In genomic region chr17:27422726-27423381, GRCm38 (mm10) we compare ENCODE assay signal across 7 mouse cellular contexts.
DNase-seq lines count a peak whose midpoint lies in the region; ATAC-seq lines count a peak whose summit lies in the region.

No protein-coding gene starts in this region.

- peaks cover 32% of the 10 kb centered on the region; the same call in 1 of the 2 replicates for H3K27me3 ChIP-seq in heart, embryonic 10.5 days (ENCODE audit: insufficient read depth, poor library complexity, severe bottlenecking)
- H3K27me3 ChIP-seq in midbrain, embryonic 13.5 days, result no peaks in the 10 kb centered on the region
- H3K27me3 ChIP-seq in liver, embryonic 12.5 days (replicated peaks), result 0 out of 2 replicates have a peak, but pooled peaks cover 8% of the 10 kb centered on the region

- 48% methylated on average over 10 of the region's 10 CpGs for WGBS in heart, embryonic 10.5 days
- 19% methylated on average over 10 of the region's 10 CpGs for WGBS in midbrain, embryonic 13.5 days
- 46% methylated on average over 10 of the region's 10 CpGs for WGBS in liver, embryonic 12.5 days (ENCODE audit: insufficient replicate concordance)

- no peaks in the 10 kb centered on the region for H3K36me3 ChIP-seq in heart, embryonic 10.5 days
- 0 out of 2 replicates have a peak, but pooled peaks cover under 1% of the 10 kb centered on the region for H3K36me3 ChIP-seq in midbrain, embryonic 13.5 days
- no peaks in the 10 kb centered on the region for H3K36me3 ChIP-seq in liver, embryonic 12.5 days

- ATAC-seq in midbrain, embryonic 13.5 days, result peak; percentile 80
- ATAC-seq in erythroid progenitor cell, adult 5-6 weeks (replicated peaks; ENCODE audit: low FRiP score, poor library complexity, severe bottlenecking), result no peak
- no peak for ATAC-seq in liver, embryonic 12.5 days

- H3K4me3 ChIP-seq in heart, embryonic 10.5 days, result no peak overlapping the region
- H3K4me3 ChIP-seq in midbrain, embryonic 13.5 days (replicated peaks), result no peak overlapping the region
- H3K4me3 ChIP-seq in liver, embryonic 12.5 days, result no peak overlapping the region

- H3K9me3 ChIP-seq in heart, embryonic 10.5 days, result peaks cover 2% of the 10 kb centered on the region; the same call in 1 of the 2 replicates
- H3K9me3 ChIP-seq in midbrain, embryonic 13.5 days, result no peaks in the 10 kb centered on the region
- H3K9me3 ChIP-seq in liver, embryonic 12.5 days (replicated peaks), result no peaks in the 10 kb centered on the region

- peak overlapping the region; percentile 52 for H3K27ac ChIP-seq in heart, embryonic 10.5 days
- peak overlapping the region; percentile 84 for H3K27ac ChIP-seq in midbrain, embryonic 13.5 days
- H3K27ac ChIP-seq in liver, embryonic 12.5 days, result no peak overlapping the region

- 0 out of 2 replicates have a peak overlapping the region, but pooled peaks have one; percentile 28 for H3K9ac ChIP-seq in midbrain, embryonic 13.5 days (replicated peaks)
- no peak overlapping the region for H3K9ac ChIP-seq in liver, embryonic 12.5 days

- H3K4me2 ChIP-seq in midbrain, embryonic 13.5 days (replicated peaks), result no peak overlapping the region
- H3K4me2 ChIP-seq in liver, embryonic 12.5 days, result no peak overlapping the region

- DNase-seq in cerebellum, adult 11 months, result peak; percentile 82
- DNase-seq in embryo, embryonic 10.5 days (ENCODE audit: low spot score), result peak; percentile 50
- DNase-seq in heart, embryonic 10.5 days (ENCODE audit: low spot score), result no peak
- DNase-seq in layer of hippocampus, postnatal 14 days (ENCODE audit: low spot score in 2 of 2), result peak; percentile 54 to 76

- peaks cover 22% of the 10 kb centered on the region for H3K4me1 ChIP-seq in heart, embryonic 10.5 days
- H3K4me1 ChIP-seq in midbrain, embryonic 13.5 days (replicated peaks), result peaks cover 28% of the 10 kb centered on the region
- H3K4me1 ChIP-seq in liver, embryonic 12.5 days, result peaks cover 3% of the 10 kb centered on the region; the same call in 1 of the 2 replicates
